Mouse (Mus musculus): ENCODE measurements around the gene H2bfm. TPM values are rescaled to one million over a fixed set of nuclear protein-coding genes. Genes with fewer than 3 reads are reported as not detected.
"Not testable (repeated sequence)": the region's sequence is repeated elsewhere in the genome, so short reads cannot be mapped to it uniquely, and the experiment has no call there.

The H2bfm gene
- polyA plus RNA-seq (2015; fragmentation: Nextera tagmentation; extraction: Ambion mirVana) = not detected in 2 replicates

DNA sequence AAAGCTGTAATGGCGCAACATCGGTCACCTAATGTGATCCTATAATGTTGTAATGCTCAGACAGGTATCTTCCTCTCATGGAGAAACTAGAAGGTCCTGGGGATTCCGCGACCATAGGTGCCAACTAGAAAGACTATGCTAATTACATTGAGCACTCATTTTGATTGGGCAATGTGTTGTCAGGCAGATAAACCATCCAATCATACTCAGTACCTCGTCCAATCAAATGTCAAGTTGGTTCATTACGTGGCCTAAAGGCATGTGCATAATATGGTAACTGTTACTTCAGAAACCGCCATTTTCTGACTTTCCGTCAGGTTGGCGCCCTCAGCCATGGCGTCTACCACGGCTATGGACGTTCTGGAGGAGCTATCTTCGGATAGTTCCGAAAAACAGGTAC lies at the start of gene H2bfm:
Gene H2bfm, plus strand, starts transcription at position 295 of the 400 bp plus-strand sequence.
- no peaks in the 10 kb centered on the region for H3K36me3 ChIP-seq
- no peak for ATAC-seq (ENCODE audit: low read depth)
- no peaks in the 10 kb centered on the region for H3K4me1 ChIP-seq (replicated peaks)
- WGBS = 95% methylated on average over 14 of the region's 14 CpGs
- H3K27ac ChIP-seq (replicated peaks) = no peak within 1 kb of the TSS
- no peak within 1 kb of the TSS for H3K9ac ChIP-seq
- H3K4me2 ChIP-seq = no peak within 1 kb of the TSS
- peaks cover 11% of the 10 kb centered on the region; the same call in 1 of the 2 replicates for H3K9me3 ChIP-seq
- H3K4me3 ChIP-seq = no peak within 1 kb of the TSS
- H3K27me3 ChIP-seq = no peaks in the 10 kb centered on the region

DNA sequence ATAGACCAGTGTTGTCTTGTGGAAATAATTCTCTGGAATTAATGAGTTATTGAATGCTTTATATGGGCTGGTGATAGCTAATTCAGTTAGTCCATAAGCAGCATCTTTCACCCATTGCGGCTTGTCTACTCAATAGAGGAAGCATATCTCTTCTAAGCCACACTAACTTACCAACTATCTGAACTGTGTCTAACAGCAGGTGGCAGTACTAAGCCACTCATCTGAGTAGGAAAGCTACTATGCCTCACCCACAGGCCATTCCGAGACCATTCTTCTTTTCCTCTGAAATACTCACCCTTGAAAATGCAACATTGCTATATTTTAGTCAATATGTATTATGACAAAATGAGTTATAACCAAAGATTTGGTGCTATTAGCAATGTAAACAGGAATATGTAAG lies 31.4 kb upstream of the H2bfm start:
- H3K36me3 ChIP-seq = no peaks in the 10 kb centered on the region
- H3K4me2 ChIP-seq = no peak overlapping the region
- 54% methylated on average over 2 of the region's 2 CpGs for WGBS
- H3K4me1 ChIP-seq (replicated peaks) = no peaks in the 10 kb centered on the region
- no peaks in the 10 kb centered on the region for H3K27me3 ChIP-seq
- no peaks in the 10 kb centered on the region for H3K9me3 ChIP-seq
- no peak overlapping the region for H3K4me3 ChIP-seq
- H3K9ac ChIP-seq = no peak overlapping the region
- peak; percentile 50; the same call in 1 of the 2 replicates for ATAC-seq (ENCODE audit: low read depth)
- no peak overlapping the region for H3K27ac ChIP-seq (replicated peaks)

DNA sequence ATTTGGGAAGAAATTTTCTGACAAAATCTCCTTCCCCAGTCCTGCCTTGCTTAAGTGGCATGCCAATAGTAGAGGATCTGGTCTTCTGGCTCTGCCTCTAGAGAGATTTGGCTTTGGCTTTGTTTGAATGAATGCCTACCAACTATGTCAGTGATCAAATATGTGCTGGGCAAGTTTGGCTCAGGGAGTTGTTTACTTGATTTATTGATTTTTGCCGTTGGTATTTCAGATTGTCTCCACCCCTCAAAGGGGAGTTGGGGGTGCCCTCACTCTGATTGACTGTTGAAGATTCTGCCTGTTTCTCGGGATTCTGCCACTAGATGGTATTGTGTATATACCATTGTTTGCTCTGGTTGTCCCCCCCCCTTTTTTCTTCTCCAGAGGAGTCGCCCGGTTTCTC lies 22.8 kb upstream of the H2bfm start:
- Histone ChIP-seq H3K27ac (replicated peaks) (no peak overlapping the region), H3K4me2 (no peak overlapping the region), H3K9ac (no peak overlapping the region), H3K4me1 (replicated peaks) (no peaks in the 10 kb centered on the region), H3K9me3 (no peaks in the 10 kb centered on the region), H3K4me3 (no peak overlapping the region), H3K36me3 (no peaks in the 10 kb centered on the region), H3K27me3 (no peaks in the 10 kb centered on the region)
- 64% methylated on average over 4 of the region's 4 CpGs for WGBS
- no peak for ATAC-seq (ENCODE audit: low read depth)

DNA sequence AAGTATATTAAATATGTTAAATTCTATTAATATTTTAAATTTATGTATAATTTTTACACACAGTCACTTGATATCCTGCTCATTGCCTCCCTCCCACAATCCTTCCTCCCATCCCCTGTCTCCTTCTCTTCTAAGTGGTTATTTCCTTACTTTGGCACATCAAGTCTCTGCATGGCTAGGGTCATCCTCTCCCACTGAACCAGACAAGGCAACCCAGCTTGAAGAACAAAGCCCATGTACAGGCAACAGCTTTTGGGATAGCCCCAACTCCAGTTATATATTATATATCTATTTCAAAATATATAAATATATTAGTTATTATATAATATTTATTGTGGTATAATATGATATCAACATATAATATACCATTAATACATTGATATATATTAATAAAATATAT lies 1.3 kb upstream of the H2bfm start:
- H3K9me3 ChIP-seq = peaks cover 11% of the 10 kb centered on the region; the same call in 1 of the 2 replicates
- no peak for ATAC-seq (ENCODE audit: low read depth)
- H3K4me3 ChIP-seq = no peak overlapping the region
- no peak overlapping the region for H3K27ac ChIP-seq (replicated peaks)
- no peak overlapping the region for H3K9ac ChIP-seq
- no peaks in the 10 kb centered on the region for H3K4me1 ChIP-seq (replicated peaks)
- no peaks in the 10 kb centered on the region for H3K36me3 ChIP-seq
- no peaks in the 10 kb centered on the region for H3K27me3 ChIP-seq
- no peak overlapping the region for H3K4me2 ChIP-seq

DNA sequence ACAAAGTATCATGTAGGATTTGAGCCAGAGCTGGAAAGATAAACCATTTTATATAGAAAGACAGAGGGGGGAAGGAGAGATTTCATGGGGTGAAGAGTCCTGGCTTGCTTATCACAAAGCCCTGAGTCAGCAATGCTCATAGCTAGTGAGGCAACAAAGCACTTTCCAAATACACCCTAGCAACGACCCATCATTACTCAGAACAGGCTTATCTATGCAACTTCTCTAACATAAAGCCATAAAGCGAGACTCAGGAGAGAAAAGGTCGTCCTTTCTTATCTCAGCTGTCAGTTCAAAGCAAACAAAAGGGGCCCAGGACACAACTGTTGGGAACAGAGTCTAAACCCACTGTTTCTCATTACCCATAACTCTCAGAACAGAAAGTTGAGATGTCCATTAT lies 10.9 kb downstream of the H2bfm start:
- H3K4me3 ChIP-seq = no peak overlapping the region
- no peak for ATAC-seq (ENCODE audit: low read depth)
- WGBS = 40% methylated on average over 3 of the region's 3 CpGs

DNA sequence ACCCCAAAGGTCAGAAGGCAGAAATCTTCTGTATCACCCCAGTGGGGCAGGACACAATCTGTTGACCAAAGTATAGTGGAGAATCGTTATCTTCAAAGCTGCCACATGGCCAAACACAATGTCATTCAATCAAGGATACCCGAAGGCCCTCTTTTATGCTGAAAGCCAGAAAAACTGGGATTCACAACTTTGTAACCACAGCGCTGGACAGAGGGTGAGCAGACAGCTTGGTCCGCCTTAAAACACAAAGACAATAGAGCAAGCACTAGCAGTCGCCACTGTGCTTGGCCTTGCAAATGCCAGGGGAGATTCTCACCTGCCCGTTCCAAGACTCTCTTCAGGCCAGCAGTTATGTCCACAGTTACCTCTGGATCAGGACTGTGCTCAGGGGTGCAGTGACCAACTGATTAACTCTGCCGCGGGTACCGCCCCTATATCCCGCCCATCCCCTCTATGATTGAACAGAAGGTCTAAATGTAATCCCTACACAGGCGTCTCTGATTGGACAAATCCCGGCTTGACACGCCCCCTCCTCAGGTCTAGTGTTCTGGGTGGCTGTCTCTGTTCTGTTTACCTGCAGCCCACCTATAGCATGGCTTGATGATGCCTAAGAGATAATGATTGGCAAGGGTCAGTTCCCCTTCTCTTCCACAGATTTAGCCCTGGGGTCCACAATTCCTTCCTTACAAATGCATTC lies 30.6 kb downstream of the H2bfm start:
- H3K9me3 ChIP-seq; H3K27me3 ChIP-seq; H3K4me1 ChIP-seq (replicated peaks); H3K36me3 ChIP-seq; H3K27ac ChIP-seq (replicated peaks): not testable (repeated sequence)
- ATAC-seq (ENCODE audit: low read depth) = peak; percentile 100
- peak overlapping the region; percentile 42 for H3K4me3 ChIP-seq
- peak overlapping the region; percentile 58; the same call in 1 of the 2 replicates for H3K9ac ChIP-seq
- peak overlapping the region; percentile 54 for H3K4me2 ChIP-seq
- WGBS = 30% methylated on average over 13 of the region's 13 CpGs

More for the DNA sequence above, 10.9 kb downstream of the H2bfm start:
- H3K9ac ChIP-seq = no peak overlapping the region
- H3K36me3 ChIP-seq = no peaks in the 10 kb centered on the region
- H3K9me3 ChIP-seq = no peaks in the 10 kb centered on the region
- no peaks in the 10 kb centered on the region for H3K27me3 ChIP-seq
- H3K27ac ChIP-seq (replicated peaks) = no peak overlapping the region
- no peaks in the 10 kb centered on the region for H3K4me1 ChIP-seq (replicated peaks)
- H3K4me2 ChIP-seq = no peak overlapping the region

DNA sequence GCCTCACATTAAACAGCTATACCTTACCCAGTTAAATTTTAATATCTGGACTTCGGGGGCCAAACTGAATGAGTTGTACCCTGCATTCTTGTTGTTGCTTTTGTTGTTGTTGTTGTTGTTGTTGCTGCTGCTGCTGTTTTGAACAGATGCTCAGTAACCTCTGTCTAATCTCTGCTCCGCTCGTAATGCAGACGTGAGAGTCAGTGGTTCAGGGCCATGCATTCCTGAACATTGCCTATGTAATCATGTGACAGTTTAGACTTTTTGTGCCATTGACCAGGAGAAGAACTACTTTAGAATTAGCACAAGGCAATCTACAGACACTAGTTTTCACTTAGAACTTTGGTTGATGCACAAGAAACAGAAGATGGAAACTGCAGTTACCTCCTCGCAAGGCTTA lies 31.2 kb downstream of the H2bfm start:
- not testable (repeated sequence) for H3K27ac ChIP-seq (replicated peaks); H3K9ac ChIP-seq; H3K36me3 ChIP-seq; H3K9me3 ChIP-seq; H3K4me1 ChIP-seq (replicated peaks); H3K27me3 ChIP-seq
- Histone ChIP-seq H3K4me2 (peak overlapping the region; percentile 54), H3K4me3 (peak overlapping the region; percentile 42)
- ATAC-seq (ENCODE audit: low read depth) = peak; percentile 49
- WGBS = 56% methylated on average over 5 of the region's 5 CpGs

DNA sequence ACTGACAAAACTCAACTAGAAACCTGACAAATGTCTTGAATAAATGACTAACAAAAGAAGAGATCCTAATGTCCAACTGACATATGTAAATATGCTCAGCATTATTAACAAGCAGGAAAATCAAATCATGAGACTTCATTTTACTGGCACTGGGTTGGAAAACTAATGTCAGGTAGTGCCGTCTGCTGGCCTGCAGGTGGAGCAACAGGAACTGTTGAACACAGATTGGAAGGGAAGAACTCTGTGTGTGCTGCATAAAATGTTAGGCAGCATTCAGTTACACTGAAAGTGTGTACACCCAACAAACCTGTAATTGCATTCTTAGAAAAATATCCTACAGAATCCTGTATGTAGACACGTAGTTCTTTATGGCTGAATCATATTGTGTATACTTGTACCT lies 32.6 kb downstream of the H2bfm start:
- Histone ChIP-seq H3K4me1 (replicated peaks) (no peaks in the 10 kb centered on the region), H3K4me2 (no peak overlapping the region), H3K27ac (replicated peaks) (no peak overlapping the region), H3K9me3 (no peaks in the 10 kb centered on the region), H3K9ac (no peak overlapping the region), H3K4me3 (no peak overlapping the region), H3K36me3 (no peaks in the 10 kb centered on the region), H3K27me3 (no peaks in the 10 kb centered on the region)
- no peak for ATAC-seq (ENCODE audit: low read depth)
- WGBS = 29% methylated on average over 2 of the region's 2 CpGs

DNA sequence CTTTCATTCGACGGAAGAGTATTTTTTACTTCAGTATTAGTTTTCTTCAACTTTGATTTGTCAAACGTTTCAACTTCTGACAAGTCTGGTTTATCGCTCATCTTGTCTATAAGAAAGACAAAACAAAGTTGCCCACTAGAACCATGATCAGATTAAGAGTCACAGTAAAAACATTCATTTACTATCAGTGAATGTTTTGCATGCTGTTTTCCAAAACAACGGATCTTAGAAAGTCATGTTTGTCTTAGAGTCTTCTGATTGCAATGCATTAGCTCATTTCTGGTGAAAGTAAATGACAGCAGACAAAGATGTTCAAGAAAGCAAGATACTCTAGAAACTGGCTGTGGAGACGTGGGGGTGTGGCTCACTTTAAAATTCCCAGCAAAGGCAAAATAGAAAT lies 48.3 kb downstream of the H2bfm start, which contains the start of gene Tmsb15b2:
Gene Tmsb15b2, minus strand, starts transcription at position 101 of the 400 bp plus-strand sequence.
- 89% methylated on average over 6 of the region's 6 CpGs for WGBS
- H3K27ac ChIP-seq (replicated peaks); H3K27me3 ChIP-seq; H3K4me1 ChIP-seq (replicated peaks); H3K36me3 ChIP-seq; H3K9me3 ChIP-seq; ATAC-seq (ENCODE audit: low read depth): not testable (repeated sequence)
- Histone ChIP-seq H3K4me3 (peak within 1 kb of the TSS; percentile 46), H3K9ac (peak within 1 kb of the TSS; percentile 65), H3K4me2 (peak within 1 kb of the TSS; percentile 58)

DNA sequence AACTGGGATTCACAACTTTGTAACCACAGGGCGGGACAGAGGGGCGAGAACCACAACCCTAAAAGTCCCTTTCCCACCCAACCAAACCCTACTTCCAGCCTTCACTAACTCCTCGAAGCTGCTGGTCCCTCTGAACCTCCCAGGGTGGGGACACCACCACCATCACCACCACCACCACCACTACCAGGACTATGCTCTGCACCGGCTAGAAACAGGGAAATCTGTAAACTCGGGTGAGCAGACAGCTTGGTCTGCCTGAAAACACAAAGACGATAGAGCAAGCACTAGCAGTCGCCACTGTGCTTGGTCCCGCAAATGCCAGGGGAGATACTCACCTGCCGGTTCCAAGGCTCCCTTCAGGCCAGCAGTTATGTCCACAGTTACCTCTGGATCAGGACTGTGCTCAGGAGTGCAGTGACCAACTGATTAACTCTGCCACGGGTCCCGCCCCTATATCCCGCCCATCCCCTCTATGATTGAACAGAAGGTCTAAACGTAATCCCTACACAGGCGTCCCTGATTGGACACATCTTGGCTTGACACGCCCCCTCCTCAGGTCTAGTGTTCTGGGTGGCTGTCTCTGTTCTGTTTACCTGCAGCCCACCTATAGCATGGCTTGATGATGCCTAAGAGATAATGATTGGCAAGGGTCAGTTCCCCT lies 49.4 kb downstream of the H2bfm start, which contains the start of the genes Tmsb15l and Tmsb15b1:
Gene Tmsb15l, minus strand, starts transcription at position 446 of the 661 bp plus-strand sequence.
Gene Tmsb15b1, minus strand, starts transcription at position 451 of the 661 bp plus-strand sequence.
- Histone ChIP-seq H3K9me3 (no peaks in the 10 kb centered on the region), H3K27ac (replicated peaks) (no peak within 1 kb of the TSS), H3K9ac (peak within 1 kb of the TSS; percentile 65), H3K27me3 (no peaks in the 10 kb centered on the region), H3K4me3 (peak within 1 kb of the TSS; percentile 46), H3K36me3 (no peaks in the 10 kb centered on the region), H3K4me1 (replicated peaks) (no peaks in the 10 kb centered on the region), H3K4me2 (peak within 1 kb of the TSS; percentile 58)
- WGBS = 36% methylated on average over 15 of the region's 15 CpGs
- peak; percentile 100 for ATAC-seq (ENCODE audit: low read depth)
